Mouse (Mus musculus) heart, postnatal 25 days (tissue): Measurements from ENCODE around the gene Lifr. TPM values are rescaled to one million over a fixed set of nuclear protein-coding genes. Genes with fewer than 3 reads are reported as not detected.

ENCODE experiments used
- DNase-seq: peaks from one replicate; pipeline ENCODE4 v3.0.0; 2022; ENCODE audit warnings: low spot score
- intact Hi-C: fragments of 180-260 bp; cut with DNase I; formaldehyde crosslinking; loops from one replicate; pipeline ENCODE4 v1.15.1; 2025
- total RNA-seq, 2 experiments: library from RNA; stranded (reverse); gene quantifications; 2 replicates each; pipeline ENCODE4 v1.2.3; 2021

Gene Lifr
- total RNA-seq, 2 experiments from 2014 or later: 53.8 to 63.4 TPM

DNA sequence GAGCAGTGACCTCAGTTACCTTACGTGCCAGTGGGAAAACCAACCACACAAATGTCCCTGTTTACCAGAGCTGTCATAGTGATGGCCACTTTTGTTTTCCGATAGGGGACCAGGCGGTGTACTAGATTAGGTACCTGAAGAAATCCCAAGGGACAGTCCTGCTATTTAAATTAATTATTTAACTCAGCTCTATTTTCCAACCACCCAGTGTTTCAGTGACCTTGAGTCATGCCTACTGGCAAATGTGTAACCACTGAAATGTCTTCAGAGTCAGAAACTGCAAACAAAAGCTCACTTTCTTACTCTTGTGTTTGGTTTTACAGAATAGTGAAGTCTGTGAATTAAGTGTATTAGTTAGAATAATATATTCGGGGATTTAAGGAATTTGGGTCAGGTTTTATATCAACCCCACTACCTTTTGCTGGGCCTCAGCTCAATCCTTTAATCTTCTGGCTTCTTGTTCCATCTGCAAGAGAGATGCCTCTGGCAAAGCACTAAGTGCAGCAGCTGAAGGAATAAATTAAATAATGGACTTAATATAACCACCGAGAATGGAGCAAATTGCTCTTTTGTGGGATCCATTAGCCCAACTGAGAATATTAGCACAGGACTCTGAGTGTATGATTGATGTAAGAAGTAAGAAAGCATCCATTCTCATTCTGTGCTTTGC, 33.5 kb downstream of the Lifr start:
- intact Hi-C loops: no loop called here
- DNase-seq: no peak

DNA sequence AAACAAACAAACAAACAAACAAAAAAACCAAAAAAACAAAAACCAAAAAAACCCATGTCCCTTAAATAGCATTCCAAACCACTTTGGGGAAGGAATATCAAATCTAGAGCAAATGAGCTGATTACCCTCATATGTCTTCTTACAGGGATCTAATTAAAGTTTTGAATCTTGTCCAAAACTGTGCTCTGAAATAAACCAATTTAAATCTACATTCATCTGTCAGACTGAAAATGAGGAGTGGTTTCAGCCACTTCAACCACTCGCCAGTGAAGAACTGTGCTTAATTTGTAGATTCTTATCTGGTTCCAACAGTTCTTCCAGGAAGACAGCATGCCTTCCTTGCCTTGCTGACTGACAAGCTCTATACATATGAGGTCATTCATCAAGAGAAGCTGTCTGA, 35.8 kb downstream of the Lifr start:
- no peak for DNase-seq
- intact Hi-C loops: no loop called here

DNA sequence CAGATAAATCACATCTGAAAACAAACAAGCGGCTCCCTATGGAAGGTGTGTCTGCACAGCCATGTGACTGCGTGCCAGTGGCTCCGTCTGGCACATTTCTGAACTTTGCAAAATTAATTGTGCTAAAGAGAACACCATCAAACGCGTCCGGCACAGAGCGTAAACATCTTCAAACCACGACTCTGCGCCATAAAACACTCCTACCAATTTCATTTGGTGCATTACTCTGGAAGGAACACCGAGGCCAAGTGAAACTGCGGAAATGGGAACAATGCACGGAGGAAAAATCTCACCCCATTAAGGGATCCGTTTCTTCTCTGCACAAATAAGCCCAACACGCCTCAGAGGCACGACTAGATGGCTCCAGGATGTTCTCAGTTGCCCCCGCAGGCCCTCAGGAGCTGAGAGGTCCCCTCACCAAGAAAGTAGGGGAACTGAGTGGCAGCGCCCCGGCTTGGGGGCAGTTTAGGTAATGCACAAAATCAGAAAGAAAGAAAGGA, 38.3 kb downstream of the Lifr start:
- DNase-seq: no peak
- intact Hi-C loops: no loop called here

GRCm38 (mm10) chr15:7129127-7129943, 38.9 kb downstream of the Lifr start:
- intact Hi-C loops: no loop called here
- peak; percentile 81 for DNase-seq

DNA sequence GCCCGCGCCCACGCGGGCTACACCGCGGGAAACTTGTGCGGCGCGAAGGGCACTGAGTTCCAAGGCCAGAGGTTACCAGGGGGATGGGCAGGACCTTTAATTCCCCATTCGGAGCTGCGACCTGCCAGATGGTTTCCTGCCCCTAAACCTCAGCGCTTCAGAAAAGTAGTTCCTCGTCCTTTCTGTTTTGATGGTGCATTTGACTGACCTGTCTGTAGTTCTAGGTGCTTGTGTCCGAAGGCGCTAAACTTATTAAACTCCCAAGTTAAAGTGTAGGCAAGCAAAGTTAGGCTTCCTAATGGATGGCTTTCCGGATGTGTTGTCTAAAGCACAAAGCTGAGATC, 39.5 kb downstream of the Lifr start:
- DNase-seq: no peak
- intact Hi-C loops: loop anchor here (2.0 to 10.0 kb wide), 3 partner anchors 55 to 315 kb away; no protein-coding TSS in a partner anchor

DNA sequence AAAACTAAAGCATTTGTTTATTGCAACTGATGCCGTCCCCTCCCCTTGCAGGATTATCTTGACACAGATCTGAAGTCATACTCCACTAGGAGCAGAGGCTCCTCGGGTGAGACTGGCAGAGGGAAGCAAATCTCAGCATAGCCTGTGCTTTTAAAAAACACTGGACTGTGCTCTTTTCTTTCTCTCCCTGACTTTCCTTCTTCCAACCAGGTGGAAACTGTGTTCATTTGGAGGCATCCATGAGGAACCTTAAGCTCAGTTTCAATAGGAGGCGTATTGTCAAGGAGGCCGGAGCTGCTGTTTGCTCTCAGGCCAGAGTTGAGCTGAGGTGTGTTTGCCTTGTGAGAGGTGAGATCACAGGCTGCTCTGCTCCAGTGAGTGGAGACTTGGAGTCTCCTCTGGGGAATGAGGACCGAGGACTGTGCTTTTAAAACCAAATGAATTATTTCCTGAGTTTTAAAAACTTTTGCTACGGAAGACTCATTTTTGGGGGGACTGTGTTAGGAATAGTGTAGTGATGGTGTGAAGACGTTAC, 40.3 kb downstream of the Lifr start:
- DNase-seq: no peak
- intact Hi-C loops: loop anchor here (2.0 to 10.0 kb wide), 3 partner anchors 54 to 314 kb away; no protein-coding TSS in a partner anchor

- no peak for DNase-seq
- intact Hi-C loops: loop anchor here (10.0 kb wide), 2 partner anchors 52 to 312 kb away; no protein-coding TSS in a partner anchor
These were observed 42.3 kb downstream of the Lifr start for GRCm38 (mm10) chr15:7132741-7133140.

DNA sequence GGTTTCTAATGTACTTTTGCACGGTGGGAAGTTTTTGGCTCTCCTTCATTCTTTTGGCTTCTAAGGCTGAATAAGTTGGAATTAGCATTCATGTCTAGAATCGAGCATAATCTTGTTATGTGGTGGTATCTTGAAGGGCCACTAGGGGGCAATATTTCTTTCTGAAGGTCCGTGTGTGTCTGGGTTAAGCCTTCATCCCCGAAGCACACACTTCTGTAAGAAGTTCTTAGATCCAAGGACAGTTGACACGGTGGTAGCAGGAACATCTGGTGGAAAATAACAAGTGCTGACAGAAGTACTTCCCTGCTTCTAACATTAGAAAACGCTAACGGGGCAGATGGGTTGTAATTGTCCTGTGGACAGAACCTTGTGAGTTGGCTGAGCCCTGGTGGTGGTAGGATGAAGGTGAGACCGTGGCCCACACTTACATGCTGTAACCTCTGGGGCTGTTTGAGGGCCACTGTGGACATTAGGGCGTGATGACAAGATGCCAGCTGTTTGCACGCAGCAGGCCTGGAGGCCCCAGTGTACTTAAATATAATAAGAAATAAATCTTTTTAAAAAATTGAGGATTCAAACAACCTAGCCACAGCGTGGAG, 44.1 kb downstream of the Lifr start:
- intact Hi-C loops: loop anchor here (2.0 to 10.0 kb wide), 3 partner anchors 50 to 310 kb away; no protein-coding TSS in a partner anchor
- DNase-seq: no peak

DNA sequence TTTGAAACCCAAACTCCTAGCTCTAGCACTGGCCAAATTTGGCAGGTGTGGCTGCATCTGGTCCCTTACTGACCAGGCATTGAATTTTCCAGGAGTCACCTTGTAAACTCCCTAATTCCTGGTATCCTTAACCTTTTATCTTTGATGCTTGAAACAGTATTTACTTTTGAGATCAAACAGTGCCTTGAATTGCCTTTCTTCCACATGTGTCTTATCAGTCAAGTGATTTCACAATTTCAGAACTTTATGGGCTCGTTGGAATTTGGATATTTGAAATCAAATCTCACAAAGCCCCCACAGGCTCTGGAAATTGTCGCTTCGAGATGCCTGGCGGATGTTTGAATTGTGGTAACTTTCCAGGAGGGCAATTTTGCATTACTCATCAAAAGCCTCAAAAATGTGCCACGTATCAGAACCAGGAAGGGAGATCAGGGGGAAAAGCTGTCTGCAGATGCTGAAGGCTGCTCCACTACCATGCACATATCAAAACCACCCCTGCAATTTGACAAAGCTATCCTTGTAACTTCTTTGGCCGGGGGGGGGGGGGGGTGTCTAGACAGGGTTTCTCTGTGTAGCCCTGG, 45.7 kb downstream of the Lifr start:
- intact Hi-C loops: loop anchor here (2.0 to 10.0 kb wide), 3 partner anchors 49 to 309 kb away; no protein-coding TSS in a partner anchor
- no peak for DNase-seq

- DNase-seq: no peak
These were observed 46.5 kb downstream of the Lifr start for GRCm38 (mm10) chr15:7136912-7137311.

GRCm38 (mm10) chr15:7137607-7138006, 47.2 kb downstream of the Lifr start:
- DNase-seq: no peak
- intact Hi-C loops: loop anchor here (10.0 kb wide), 2 partner anchors 47 to 307 kb away; no protein-coding TSS in a partner anchor

More at GRCm38 (mm10) chr15:7136912-7137311, 46.5 kb downstream of the Lifr start:
- intact Hi-C loops: loop anchor here (10.0 kb wide), 2 partner anchors 48 to 308 kb away; no protein-coding TSS in a partner anchor

DNA sequence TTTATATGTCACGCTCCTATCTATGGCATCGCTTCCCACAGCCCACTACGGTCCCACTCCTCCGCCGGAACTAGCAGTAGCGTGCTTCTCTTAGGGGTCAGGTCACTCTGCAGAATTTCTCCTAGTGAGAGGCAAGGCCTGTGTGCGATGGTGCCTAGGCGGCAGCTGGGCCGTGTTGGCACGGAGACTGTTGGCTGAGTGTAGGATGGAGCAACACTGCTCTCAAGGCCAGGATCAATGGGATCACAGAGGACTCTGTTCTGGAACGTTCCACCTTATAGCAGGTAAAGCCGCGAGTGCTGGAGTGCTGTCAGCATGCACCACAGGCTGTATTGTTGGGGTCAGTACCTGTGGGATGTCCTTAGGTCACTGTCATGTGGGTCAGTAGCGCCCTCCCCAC, 48.1 kb downstream of the Lifr start:
- no peak for DNase-seq
- intact Hi-C loops: loop anchor here (10.0 kb wide), 2 partner anchors 46 to 306 kb away; no protein-coding TSS in a partner anchor

DNA sequence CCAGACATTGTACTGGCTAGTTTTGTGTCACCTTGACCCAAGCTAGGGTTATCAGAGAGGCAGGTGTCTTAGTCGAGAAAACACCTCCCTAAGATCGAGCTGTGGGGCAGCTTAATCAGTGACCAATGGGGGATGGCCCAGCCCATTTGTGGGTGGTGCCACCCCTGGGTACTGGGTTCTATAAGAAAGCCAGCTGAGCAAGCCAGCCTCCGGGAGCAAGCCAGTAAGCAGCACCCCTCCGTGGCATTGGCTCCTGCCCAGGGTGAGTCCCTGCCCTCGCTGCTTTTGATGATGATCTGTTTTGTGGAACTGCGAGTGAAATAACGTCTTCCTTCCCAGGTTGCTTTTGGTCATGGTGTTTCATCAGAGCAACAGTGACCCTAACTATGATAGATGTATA, 49.9 kb downstream of the Lifr start:
- DNase-seq: no peak
- intact Hi-C loops: no loop called here

DNA sequence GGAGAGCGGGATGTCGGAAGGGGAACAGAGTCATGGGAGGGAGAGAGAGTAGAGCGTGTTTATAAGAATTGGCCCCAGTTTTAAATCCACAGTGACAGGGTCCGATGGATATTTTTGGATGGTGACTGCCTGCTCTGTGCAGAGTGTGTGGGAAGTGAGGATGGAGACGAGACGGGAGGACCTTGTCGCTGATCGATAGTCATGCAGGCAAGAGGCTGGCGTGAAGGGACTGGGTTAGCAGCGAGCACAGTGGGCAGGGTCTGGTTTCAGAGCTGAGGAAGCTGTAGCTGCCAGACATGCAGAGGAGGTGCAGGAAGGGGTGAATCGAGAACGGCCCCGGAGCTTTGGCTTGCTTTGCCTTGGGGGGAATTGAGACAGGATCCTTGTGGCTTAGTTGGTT, 50.8 kb downstream of the Lifr start:
- no peak for DNase-seq
- intact Hi-C loops: no loop called here

DNA sequence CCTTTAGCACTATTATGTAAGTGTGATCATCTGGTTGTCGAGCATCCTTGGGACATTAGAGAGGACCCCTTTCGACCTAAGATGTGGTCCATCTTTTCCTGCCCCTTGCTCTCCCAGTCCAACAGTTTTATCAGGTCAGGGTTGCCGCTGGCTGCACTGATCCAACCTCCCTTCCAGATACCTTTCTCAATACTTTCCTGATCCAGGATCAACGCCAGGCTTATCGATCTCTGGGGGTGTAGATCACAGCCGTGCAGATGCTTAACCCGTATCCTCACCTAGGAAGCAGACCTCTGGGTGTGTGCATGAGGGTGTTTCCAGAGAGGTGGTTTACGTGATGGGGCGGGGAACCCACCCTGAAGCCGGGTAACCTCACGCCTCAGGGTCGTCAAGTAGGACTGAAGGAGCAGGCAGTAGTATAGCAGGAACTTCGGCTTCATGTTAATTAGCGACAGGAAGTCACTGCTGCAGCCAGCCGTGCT, 53.3 kb downstream of the Lifr start:
- intact Hi-C loops: no loop called here
- no peak for DNase-seq

GRCm38 (mm10) chr15:7144542-7144941, 54.1 kb downstream of the Lifr start:
- DNase-seq: no peak
- intact Hi-C loops: no loop called here

DNA sequence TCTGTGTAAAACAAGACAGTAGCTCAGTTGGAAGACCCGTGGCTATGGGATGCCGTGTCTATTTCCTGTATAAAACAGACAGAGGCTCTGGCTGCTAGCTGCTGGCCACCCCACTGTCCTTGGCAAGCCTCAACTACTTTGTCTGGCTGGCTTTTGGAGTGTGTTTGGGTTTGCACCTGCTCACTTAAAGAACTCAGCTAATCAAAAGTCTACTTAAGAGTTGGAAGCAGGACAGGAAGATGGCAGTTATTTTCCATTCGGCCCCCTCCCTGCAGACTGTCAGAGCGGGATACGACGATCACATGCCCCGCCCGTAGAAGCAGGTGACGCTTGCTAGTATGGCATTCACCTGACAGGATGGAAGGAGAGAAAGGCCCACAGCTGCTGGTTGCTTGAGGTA, 54.5 kb downstream of the Lifr start:
- DNase-seq: no peak
- intact Hi-C loops: no loop called here

- no peak for DNase-seq
- intact Hi-C loops: no loop called here
These were observed 55.1 kb downstream of the Lifr start for GRCm38 (mm10) chr15:7145555-7145954.

- no peak for DNase-seq
- intact Hi-C loops: no loop called here
These were observed 56.1 kb downstream of the Lifr start for GRCm38 (mm10) chr15:7146529-7146928.

- DNase-seq: no peak
- intact Hi-C loops: no loop called here
These were observed 59.4 kb downstream of the Lifr start for GRCm38 (mm10) chr15:7149796-7150195.
